Mouse (Mus musculus) liver, postnatal 0 days (tissue): ENCODE measurements around the gene Tmem259.

Source experiments
- CTCF ChIP-seq: sonication (generic); IDR thresholded peaks from 2 replicates; pipeline ENCODE4 v1.5.1; 2016; ENCODE audit warnings: antibody characterized with exemption, low read depth
- EP300 ChIP-seq: IDR thresholded peaks from 2 replicates; pipeline ENCODE4 v1.6.1; 2016; ENCODE audit warnings: antibody characterized with exemption, low read depth, mild to moderate bottlenecking

GRCm38 (mm10) chr10:79989272-79989786 lies 5.2 kb upstream of the Tmem259 start:
- TF ChIP-seq EP300, result no peak
- TF ChIP-seq CTCF, result no peak
